Mouse (Mus musculus) neural tube, embryonic 12.5 days (tissue): ENCODE measurements at regions not wholly inside any gene's neighbourhood (a gene's known extent, or its start where the extent isn't known, plus 50 kb on each side); places are given as distances from the start of the nearest gene placed in this dataset. TPM values are rescaled to one million over a fixed set of nuclear protein-coding genes. Genes with fewer than 3 reads are reported as not detected.

Source experiments
- ATAC-seq: fragments of 200-750 bp; cut with Nextera tagmentation; 2 replicates; pipeline ENCODE4 v1.8.0; 2017; ENCODE audit warnings: low read depth, mild to moderate bottlenecking, moderate TSS enrichment, moderate library complexity; ENCODE audit not compliant: low FRiP score
- H3K27ac ChIP-seq: fragments of 300-500 bp; sonication (generic); 2 replicates; pipeline ENCODE4 v1.5.1; 2016
- H3K27me3 ChIP-seq: fragments of 300-500 bp; sonication (generic); replicated peaks from 2 replicates; pipeline ENCODE4 v1.6.1; 2016; ENCODE audit warnings: mild to moderate bottlenecking
- H3K36me3 ChIP-seq: fragments of 300-500 bp; sonication (generic); 2 replicates; pipeline ENCODE4 v1.6.1; 2016; ENCODE audit warnings: mild to moderate bottlenecking
- H3K4me1 ChIP-seq: fragments of 300-500 bp; sonication (generic); 2 replicates; pipeline ENCODE4 v1.6.1; 2016
- H3K4me2 ChIP-seq: fragments of 300-500 bp; sonication (generic); replicated peaks from 2 replicates; pipeline ENCODE4 v1.6.1; 2016; ENCODE audit warnings: mild to moderate bottlenecking
- H3K4me3 ChIP-seq: fragments of 300-500 bp; sonication (generic); 2 replicates; pipeline ENCODE4 v1.5.1; 2016
- H3K9ac ChIP-seq: fragments of 300-500 bp; sonication (generic); 2 replicates; pipeline ENCODE4 v1.6.1; 2016; ENCODE audit warnings: mild to moderate bottlenecking
- H3K9me3 ChIP-seq: fragments of 300-500 bp; sonication (generic); 2 replicates; pipeline ENCODE4 v1.6.1; 2016; ENCODE audit warnings: mild to moderate bottlenecking
- WGBS: fragments of 180-500 bp; shearing (Covaris S2); methylation state at CpG from one replicate; pipeline ENCODE4 v1.1.7; 2016; 5-methylcytosine and 5-hydroxymethylcytosine counted together
- microRNA-seq: library from miRNA; unstranded; fragments of <30 nt; microRNA quantifications from one replicate; pipeline ENCODE4, GENCODE M21; 2017

DNA sequence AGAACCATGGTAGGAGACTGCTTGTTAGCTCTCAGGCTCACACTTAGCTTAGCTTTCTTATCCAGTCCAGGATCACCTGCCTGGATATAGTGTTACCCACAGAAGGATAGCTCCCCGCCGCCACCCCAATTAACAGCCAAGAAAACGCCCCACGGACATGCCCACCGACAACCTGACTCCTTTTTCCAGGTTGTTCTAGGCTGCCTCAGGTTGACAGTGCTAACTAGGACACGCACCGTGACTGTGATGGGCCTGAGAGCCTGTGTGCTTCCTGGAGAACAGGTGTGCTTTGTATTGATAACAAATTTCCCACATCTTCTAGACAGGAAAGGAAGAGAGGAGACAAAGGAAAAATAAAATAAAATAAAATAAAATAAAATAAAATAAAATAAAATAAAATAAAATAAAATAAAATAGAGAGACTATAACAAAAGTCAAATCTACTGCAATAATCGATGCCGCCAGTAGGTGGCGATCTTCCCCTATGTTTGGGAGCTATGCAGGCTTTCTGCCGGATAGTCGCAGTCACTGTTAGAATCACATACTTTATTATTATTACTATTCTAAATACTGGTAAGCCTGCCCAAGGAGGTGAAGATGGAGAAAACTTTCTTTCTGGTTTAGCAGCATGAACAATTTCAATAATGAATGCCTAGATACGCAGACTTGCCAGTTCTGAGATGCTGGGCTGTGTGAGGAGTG lies 175.5 kb upstream of the BB014433 start:
- peak; percentile 52; the same call in 1 of the 2 replicates for ATAC-seq
- H3K4me3 ChIP-seq, result no peak overlapping the region
- WGBS, result 42% methylated on average over 13 of the region's 13 CpGs

DNA sequence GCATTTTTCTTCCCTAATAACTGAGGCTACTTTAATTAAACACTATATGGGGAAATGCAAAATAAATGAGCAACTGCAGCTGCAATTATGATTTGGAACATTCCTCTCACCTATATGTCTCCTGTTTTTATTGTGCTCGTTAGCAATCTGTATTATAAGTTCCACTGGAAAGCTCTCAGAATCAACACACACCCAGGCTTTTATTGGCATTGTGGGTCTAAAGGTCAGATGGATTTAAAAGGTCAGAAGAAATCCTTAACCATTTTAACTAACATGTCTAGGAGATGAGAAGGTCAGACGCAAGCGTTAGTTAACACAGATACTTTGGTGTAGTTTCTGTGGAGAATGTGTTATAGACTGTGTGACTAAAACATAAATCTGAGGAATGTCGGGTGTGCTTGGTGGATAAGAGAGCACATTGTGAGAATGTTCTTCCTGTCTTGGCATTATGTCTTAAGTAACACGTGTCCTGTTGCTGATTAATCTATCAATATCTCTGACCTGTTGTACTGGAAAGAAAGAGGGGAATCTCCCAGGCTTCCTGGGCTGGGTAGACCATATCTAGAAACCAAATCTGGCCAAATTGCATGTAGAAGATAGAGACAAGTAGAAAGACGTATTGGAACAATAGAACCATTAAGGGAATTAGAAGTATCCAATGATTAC lies 164.1 kb upstream of the BB014433 start:
- no peaks in the 10 kb centered on the region for H3K36me3 ChIP-seq
- no peak overlapping the region for H3K9ac ChIP-seq
- H3K4me2 ChIP-seq, result no peak overlapping the region
- H3K4me3 ChIP-seq, result no peak overlapping the region
- H3K27me3 ChIP-seq, result no peaks in the 10 kb centered on the region
- H3K4me1 ChIP-seq, result no peaks in the 10 kb centered on the region
- 86% methylated on average over 6 of the region's 6 CpGs for WGBS
- no peak for ATAC-seq
- no peak overlapping the region for H3K27ac ChIP-seq
- no peaks in the 10 kb centered on the region for H3K9me3 ChIP-seq

More for the DNA sequence above, 175.5 kb upstream of the BB014433 start:
- H3K36me3 ChIP-seq, result no peaks in the 10 kb centered on the region
- no peaks in the 10 kb centered on the region for H3K9me3 ChIP-seq
- H3K4me1 ChIP-seq, result no peaks in the 10 kb centered on the region
- H3K27ac ChIP-seq, result no peak overlapping the region
- H3K9ac ChIP-seq, result no peak overlapping the region
- no peaks in the 10 kb centered on the region for H3K27me3 ChIP-seq
- H3K4me2 ChIP-seq, result no peak overlapping the region

- Histone ChIP-seq H3K9ac (no peak overlapping the region), H3K27me3 (no peaks in the 10 kb centered on the region), H3K9me3 (no peaks in the 10 kb centered on the region), H3K4me1 (no peaks in the 10 kb centered on the region), H3K4me3 (no peak overlapping the region), H3K4me2 (no peak overlapping the region), H3K27ac (no peak overlapping the region), H3K36me3 (no peaks in the 10 kb centered on the region)
- 87% methylated on average over 6 of the region's 6 CpGs for WGBS
- no peak for ATAC-seq
These were observed 155.7 kb upstream of the BB014433 start for GRCm38 (mm10) chr8:15201556-15201955.

DNA sequence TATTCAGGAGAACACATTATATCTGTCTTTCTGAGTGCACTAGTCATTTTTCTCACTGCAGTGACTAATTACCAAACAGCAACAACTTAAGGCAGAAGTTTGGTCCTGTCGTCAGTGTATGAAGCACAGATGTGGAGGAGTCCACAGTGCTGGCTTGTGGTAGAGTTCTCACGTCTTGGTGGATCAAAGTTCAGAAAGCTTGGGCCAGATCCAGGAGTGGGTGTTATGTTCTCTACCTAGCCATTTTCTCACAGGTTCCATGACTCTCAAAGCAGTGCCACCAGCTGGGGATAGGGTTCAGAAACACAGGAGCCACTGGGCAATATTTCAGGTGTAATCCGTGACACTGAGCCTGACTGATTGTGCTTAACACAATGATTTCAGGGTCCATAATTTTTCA lies 144.8 kb upstream of the BB014433 start:
- WGBS, result 83% methylated on average over 3 of the region's 3 CpGs
- Histone ChIP-seq H3K27ac (no peak overlapping the region), H3K27me3 (no peaks in the 10 kb centered on the region), H3K4me2 (no peak overlapping the region), H3K9ac (no peak overlapping the region), H3K36me3 (no peaks in the 10 kb centered on the region), H3K4me1 (peaks cover 9% of the 10 kb centered on the region; the same call in 1 of the 2 replicates), H3K4me3 (no peak overlapping the region), H3K9me3 (no peaks in the 10 kb centered on the region)
- ATAC-seq, result no peak

- Histone ChIP-seq H3K27me3 (no peaks in the 10 kb centered on the region), H3K36me3 (no peaks in the 10 kb centered on the region), H3K4me1 (peaks cover 9% of the 10 kb centered on the region; the same call in 1 of the 2 replicates), H3K9ac (no peak overlapping the region), H3K4me3 (no peak overlapping the region), H3K4me2 (no peak overlapping the region), H3K9me3 (no peaks in the 10 kb centered on the region), H3K27ac (no peak overlapping the region)
- 0 out of 2 replicates have a peak, but pooled peaks have one; percentile 50 for ATAC-seq
- 39% methylated on average over 10 of the region's 10 CpGs for WGBS
These were observed 143.3 kb upstream of the BB014433 start for GRCm38 (mm10) chr8:15189079-15189612.

Small RNAs in the stretch of these regions (microRNA-seq; reads per million reads assigned to microRNA genes)
- gene Gm25255 (not detected), gene Gm25871 (not detected)
